Mouse (Mus musculus) E14TG2a.4 (cell line): Measurements from ENCODE around the gene Ctcfl.

Experiments
- H3K27me3 ChIP-seq: 2 replicates; pipeline ENCODE4 v1.6.1; 2014; ENCODE audit warnings: low read length, control low read depth; ENCODE audit not compliant: insufficient read depth
- H3K36me3 ChIP-seq: 2 replicates; pipeline ENCODE4 v1.6.1; 2014; ENCODE audit warnings: low read length, control low read depth; ENCODE audit not compliant: insufficient read depth
- H3K4me1 ChIP-seq: replicated peaks from 2 replicates; pipeline ENCODE4 v1.6.1; 2014; ENCODE audit warnings: low read depth, low read length, control low read depth
- H3K4me3 ChIP-seq: replicated peaks from 2 replicates; pipeline ENCODE4 v1.5.1; 2014; ENCODE audit warnings: mild to moderate bottlenecking, low read length
- H3K9me3 ChIP-seq: 2 replicates; pipeline ENCODE4 v1.6.1; 2014; ENCODE audit warnings: low read length, control low read depth
- CTCF ChIP-seq: conservative IDR thresholded peaks from 2 replicates; pipeline ENCODE4 v1.5.1; 2014; ENCODE audit warnings: low read length
- NANOG ChIP-seq: IDR thresholded peaks from 2 replicates; pipeline ENCODE4 v1.6.1; 2014; ENCODE audit warnings: borderline replicate concordance, low read length, mixed read lengths
- POU5F1 ChIP-seq: IDR thresholded peaks from 2 replicates; pipeline ENCODE4 v1.6.1; 2014; ENCODE audit warnings: low read length, borderline replicate concordance

The Ctcfl gene

GRCm38 (mm10) chr2:173158390-173159055, 39.2 kb upstream of the Ctcfl start:
- TF ChIP-seq NANOG: no peak
- no peak for TF ChIP-seq POU5F1
- TF ChIP-seq CTCF: no peak
- Histone ChIP-seq H3K27me3 (peaks cover 26% of the 10 kb centered on the region), H3K36me3 (no peaks in the 10 kb centered on the region), H3K4me3 (no peak overlapping the region), H3K9me3 (no peaks in the 10 kb centered on the region), H3K4me1 (peaks cover 25% of the 10 kb centered on the region)

- no peaks in the 10 kb centered on the region for H3K36me3 ChIP-seq
- H3K4me1 ChIP-seq: peaks cover 25% of the 10 kb centered on the region
- no peaks in the 10 kb centered on the region for H3K9me3 ChIP-seq
- peaks cover 23% of the 10 kb centered on the region for H3K27me3 ChIP-seq
- H3K4me3 ChIP-seq: no peak overlapping the region
- TF ChIP-seq NANOG: no peak
- TF ChIP-seq POU5F1: no peak
- TF ChIP-seq CTCF: no peak
These were observed 38.5 kb upstream of the Ctcfl start for GRCm38 (mm10) chr2:173157871-173158270.

- TF ChIP-seq CTCF (no peak), NANOG (no peak), POU5F1 (no peak)
- Histone ChIP-seq H3K9me3 (no peaks in the 10 kb centered on the region), H3K4me3 (no peak overlapping the region), H3K4me1 (peaks cover 25% of the 10 kb centered on the region), H3K36me3 (no peaks in the 10 kb centered on the region), H3K27me3 (peaks cover 23% of the 10 kb centered on the region)
These were observed 38.1 kb upstream of the Ctcfl start for GRCm38 (mm10) chr2:173157376-173157775.

- peaks cover 25% of the 10 kb centered on the region for H3K4me1 ChIP-seq
- peaks cover 23% of the 10 kb centered on the region for H3K27me3 ChIP-seq
- H3K4me3 ChIP-seq: no peak overlapping the region
- H3K9me3 ChIP-seq: no peaks in the 10 kb centered on the region
- no peaks in the 10 kb centered on the region for H3K36me3 ChIP-seq
- no peak for TF ChIP-seq POU5F1
- TF ChIP-seq CTCF: no peak
- TF ChIP-seq NANOG: no peak
These were observed 37.6 kb upstream of the Ctcfl start for GRCm38 (mm10) chr2:173156923-173157322.

DNA sequence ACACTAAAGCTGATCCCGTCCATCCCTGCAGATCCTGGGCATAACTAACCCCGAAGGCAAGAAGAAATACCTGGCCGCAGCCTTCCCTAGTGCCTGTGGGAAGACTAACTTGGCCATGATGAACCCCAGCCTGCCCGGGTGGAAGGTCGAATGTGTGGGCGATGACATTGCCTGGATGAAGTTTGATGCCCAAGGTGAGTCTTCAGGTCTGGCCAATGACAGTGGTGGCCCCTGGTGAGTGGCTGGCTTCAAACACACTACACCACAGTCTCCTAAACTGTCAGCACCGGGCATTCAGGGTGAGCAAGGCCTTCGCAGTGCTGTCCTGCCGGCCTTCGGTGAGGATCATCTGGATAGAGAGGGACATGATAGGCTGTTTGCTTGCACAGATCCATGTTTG, 36.6 kb upstream of the Ctcfl start:
- no peak overlapping the region for H3K4me3 ChIP-seq
- peaks cover 23% of the 10 kb centered on the region for H3K27me3 ChIP-seq
- no peak for TF ChIP-seq CTCF
- no peak for TF ChIP-seq NANOG
- TF ChIP-seq POU5F1: no peak
- no peaks in the 10 kb centered on the region for H3K36me3 ChIP-seq
- H3K9me3 ChIP-seq: no peaks in the 10 kb centered on the region
- H3K4me1 ChIP-seq: peaks cover 25% of the 10 kb centered on the region

- Histone ChIP-seq H3K27me3 (peaks cover 27% of the 10 kb centered on the region), H3K36me3 (no peaks in the 10 kb centered on the region), H3K9me3 (no peaks in the 10 kb centered on the region), H3K4me1 (peaks cover 17% of the 10 kb centered on the region), H3K4me3 (no peak overlapping the region)
- TF ChIP-seq POU5F1 (no peak), CTCF (no peak)
These were observed 35.6 kb upstream of the Ctcfl start for GRCm38 (mm10) chr2:173154962-173155361.

GRCm38 (mm10) chr2:173154513-173154912, 35.2 kb upstream of the Ctcfl start:
- H3K9me3 ChIP-seq: no peaks in the 10 kb centered on the region
- H3K4me3 ChIP-seq: no peak overlapping the region
- H3K27me3 ChIP-seq: peaks cover 27% of the 10 kb centered on the region
- H3K36me3 ChIP-seq: no peaks in the 10 kb centered on the region
- peaks cover 13% of the 10 kb centered on the region for H3K4me1 ChIP-seq
- TF ChIP-seq NANOG: no peak

DNA sequence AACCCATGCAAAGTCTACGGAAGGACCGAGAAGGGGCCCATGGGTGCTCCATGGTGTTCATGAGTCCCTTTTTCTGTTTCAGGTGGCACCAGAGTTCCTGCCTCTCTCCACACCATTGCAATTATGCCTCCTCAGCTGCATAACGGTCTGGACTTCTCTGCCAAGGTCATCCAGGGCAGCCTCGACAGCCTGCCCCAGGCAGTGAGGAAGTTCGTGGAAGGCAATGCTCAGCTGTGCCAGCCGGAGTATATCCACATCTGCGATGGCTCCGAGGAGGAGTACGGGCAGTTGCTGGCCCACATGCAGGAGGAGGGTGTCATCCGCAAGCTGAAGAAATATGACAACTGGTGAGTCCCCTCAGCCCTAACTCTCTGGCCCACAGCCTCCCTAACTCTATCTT, 33.9 kb upstream of the Ctcfl start:
- TF ChIP-seq CTCF (no peak), POU5F1 (no peak), NANOG (no peak)
- Histone ChIP-seq H3K4me3 (no peak overlapping the region), H3K36me3 (no peaks in the 10 kb centered on the region)

More for the DNA sequence above, 33.9 kb upstream of the Ctcfl start:
- H3K9me3 ChIP-seq: no peaks in the 10 kb centered on the region
- H3K4me1 ChIP-seq: peaks cover 8% of the 10 kb centered on the region
- peaks cover 29% of the 10 kb centered on the region for H3K27me3 ChIP-seq
